Mouse (Mus musculus): ENCODE measurements around the gene Nhsl2.
A peak's percentile ranks its signal among the peaks of the same experiment; 100 is the strongest.
"Not testable (repeated sequence)": the region's sequence is repeated elsewhere in the genome, so short reads cannot be mapped to it uniquely, and the experiment has no call there.

The Nhsl2 gene

DNA sequence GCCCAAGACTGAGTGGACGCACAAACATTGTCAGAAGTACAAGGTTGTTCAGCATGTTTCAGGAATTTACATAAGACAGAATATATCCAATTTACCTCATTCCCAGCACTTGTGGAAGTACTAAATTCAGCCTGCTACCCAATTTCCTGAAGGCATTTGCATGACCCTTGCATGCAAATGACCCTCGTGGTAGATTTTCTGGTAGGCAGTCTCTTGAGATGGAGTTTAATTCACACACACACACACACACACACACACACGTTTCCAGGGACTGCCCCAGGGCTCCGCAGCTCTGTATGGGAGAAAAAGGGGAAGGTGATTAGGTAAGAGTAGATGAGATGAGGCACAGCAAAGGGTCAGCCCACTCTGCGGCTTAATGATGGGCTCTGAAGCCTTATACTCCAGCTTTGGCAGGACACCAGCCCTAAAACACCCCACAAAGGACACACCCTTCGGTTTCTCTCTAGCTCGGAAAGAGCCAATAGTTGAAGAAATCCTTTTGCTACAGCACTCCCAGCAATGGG, 245.3 kb downstream of the Nhsl2 start:
- DNase-seq: no peak

- DNase-seq: no peak
These were observed 252.7 kb downstream of the Nhsl2 start for GRCm38 (mm10) chrX:102101886-102102285.

GRCm38 (mm10) chrX:102103830-102104229, 254.6 kb downstream of the Nhsl2 start:
- DNase-seq: not testable (repeated sequence)

DNA sequence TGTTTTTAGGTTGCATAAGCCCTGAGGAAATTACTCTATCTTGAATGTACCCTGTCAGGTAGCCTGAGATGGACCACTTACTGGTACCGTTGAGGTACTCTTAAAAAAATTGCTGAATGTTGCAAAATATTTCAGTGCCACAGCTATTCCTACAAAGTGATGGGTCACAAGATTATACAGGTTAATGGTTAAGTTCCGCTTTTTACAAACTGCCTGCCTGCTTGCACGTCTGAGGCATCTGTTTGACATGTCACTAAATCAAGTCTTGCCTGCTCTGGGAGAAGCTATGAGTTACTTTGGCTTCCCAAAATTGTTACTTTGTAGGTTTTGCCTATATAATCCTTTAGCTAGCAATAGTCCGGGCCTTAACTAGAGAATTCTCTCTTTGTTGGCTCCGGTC, 260.2 kb downstream of the Nhsl2 start:
- not testable (repeated sequence) for DNase-seq

DNA sequence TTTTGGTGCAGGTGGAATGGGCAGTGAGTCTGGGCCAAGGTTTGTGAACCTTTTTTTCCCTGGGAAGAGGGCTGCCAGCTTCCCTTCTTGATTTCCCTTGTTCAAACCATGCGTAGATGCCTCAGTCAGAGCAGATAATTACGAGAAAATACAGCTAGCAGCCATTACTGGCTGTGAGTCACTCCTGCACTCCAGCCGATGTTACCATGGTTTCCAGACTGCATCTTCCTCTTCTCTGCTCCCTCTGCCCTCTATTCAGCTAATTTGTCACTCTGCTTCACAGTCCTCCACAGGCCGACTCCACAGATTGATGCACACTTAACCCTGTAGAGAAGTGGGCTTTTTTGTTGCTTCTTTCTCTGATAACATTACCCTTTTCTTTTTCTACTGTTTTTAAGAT, 266.5 kb downstream of the Nhsl2 start:
- no peak for DNase-seq

GRCm38 (mm10) chrX:102119042-102119864, 270.1 kb downstream of the Nhsl2 start, which contains the start of gene Pin4:
Gene Pin4, plus strand, starts transcription at chrX:102119447.
- peak; percentile 87 for DNase-seq

- DNase-seq: no peak
These were observed 272.1 kb downstream of the Nhsl2 start for GRCm38 (mm10) chrX:102121321-102121720.

GRCm38 (mm10) chrX:102141157-102141556, 292.0 kb downstream of the Nhsl2 start:
- DNase-seq: no peak

All from right cerebral cortex, postnatal 14 days (tissue).